Mouse (Mus musculus) C2C12 (cell line): ENCODE data around the gene Il1f9. TPM values are rescaled to one million over a fixed set of nuclear protein-coding genes. Genes with fewer than 3 reads are reported as not detected.
"Not testable (repeated sequence)": the region's sequence is repeated elsewhere in the genome, so short reads cannot be mapped to it uniquely, and the experiment has no call there.

Experiments used
- H3K27me3 ChIP-seq: one replicate; pipeline ENCODE4 v1.6.1; 2011; ENCODE audit not compliant: control insufficient read depth, insufficient read depth, insufficient read length
- H3K36me3 ChIP-seq: one replicate; pipeline ENCODE4 v1.6.1; 2011; ENCODE audit not compliant: control insufficient read depth, insufficient read depth
- H3K4me3 ChIP-seq: one replicate; pipeline ENCODE4 v1.5.1; 2011; ENCODE audit warnings: mild to moderate bottlenecking, control low read depth; ENCODE audit not compliant: poor library complexity, insufficient read depth, severe bottlenecking
- H3K79me2 ChIP-seq: one replicate; pipeline ENCODE4 v1.6.1; 2011; ENCODE audit not compliant: control insufficient read depth, insufficient read depth
- H3K79me3 ChIP-seq: one replicate; pipeline ENCODE4 v1.6.1; 2011; ENCODE audit warnings: low read depth, control low read depth
- H3ac ChIP-seq: one replicate; pipeline ENCODE3; 2011; ENCODE audit warnings: low read depth; ENCODE audit not compliant: control insufficient read depth, insufficient read length
- CEBPB ChIP-seq: IDR thresholded peaks from one replicate; pipeline ENCODE4 v1.6.1; 2011; ENCODE audit warnings: low read depth, mild to moderate bottlenecking, control low read depth, moderate library complexity
- CTCF ChIP-seq: IDR thresholded peaks from one replicate; pipeline ENCODE4 v1.5.1; 2011; ENCODE audit not compliant: control insufficient read depth, insufficient read depth, insufficient read length
- FOSL1 ChIP-seq: IDR thresholded peaks from one replicate; pipeline ENCODE4 v1.8.0; 2011; ENCODE audit warnings: mild to moderate bottlenecking, low read length; ENCODE audit not compliant: poor library complexity, insufficient read depth, severe bottlenecking
- MAX ChIP-seq: IDR thresholded peaks from one replicate; pipeline ENCODE4 v1.6.1; 2011; ENCODE audit warnings: mild to moderate bottlenecking, control low read depth
- MYOD1 ChIP-seq: IDR thresholded peaks from one replicate; pipeline ENCODE4 v1.6.1; 2011; ENCODE audit warnings: low read depth; ENCODE audit not compliant: control insufficient read depth, insufficient read length
- MYOG ChIP-seq: IDR thresholded peaks from one replicate; pipeline ENCODE4 v1.6.1; 2011; ENCODE audit not compliant: control insufficient read depth, insufficient read length; ENCODE audit errors: extremely low read depth
- USF1 ChIP-seq: IDR thresholded peaks from one replicate; pipeline ENCODE4 v1.6.1; 2011; ENCODE audit warnings: low read depth, mild to moderate bottlenecking, control low read depth, moderate library complexity
- long read RNA-seq, 2 experiments: library from polyadenylated mRNA; unstranded; transcript quantifications; one replicate each; pipeline ENCODE4 v2.0.0; 2019 to 2020
- polyA plus RNA-seq: library from polyadenylated mRNA; unstranded; fragments of >200 nt; fragmentation: generic; extraction: Trizol; gene quantifications from one replicate; pipeline ENCODE4 v1.2.1, GENCODE M21; 2012; ENCODE audit warnings: missing spikeins

Gene Il1f9
- polyA plus RNA-seq: not detected
- long read RNA-seq, experiment 1: 0 reads
- long read RNA-seq, experiment 2: 0 reads

GRCm38 (mm10) chr2:24186176-24186575 is at the start of gene Il1f9:
TSS of gene Il1f9 (plus strand) at chr2:24186476.
- no peaks in the 10 kb centered on the region for H3K79me3 ChIP-seq
- no peaks in the 10 kb centered on the region for H3K36me3 ChIP-seq
- no peaks in the 10 kb centered on the region for H3K27me3 ChIP-seq
- no peak within 1 kb of the TSS for H3K4me3 ChIP-seq
- no peak within 1 kb of the TSS for H3ac ChIP-seq
- TF ChIP-seq FOSL1 (no peak), MAX (no peak), USF1 (no peak), MYOG (no peak), MYOD1 (no peak), CTCF (no peak), CEBPB (no peak)
- H3K79me2 ChIP-seq: no peaks in the 10 kb centered on the region

GRCm38 (mm10) chr2:24152861-24153260 is 33.4 kb upstream of the Il1f9 start, which contains the start of gene Il1f8:
TSS of gene Il1f8 (plus strand) at chr2:24153161.
- TF ChIP-seq FOSL1 (no peak), USF1 (no peak), CEBPB (no peak), MYOG (no peak), MYOD1 (no peak)
- Histone ChIP-seq H3K4me3 (no peak within 1 kb of the TSS), H3K27me3 (no peaks in the 10 kb centered on the region), H3ac (no peak within 1 kb of the TSS), H3K79me3 (no peaks in the 10 kb centered on the region), H3K79me2 (no peaks in the 10 kb centered on the region), H3K36me3 (no peaks in the 10 kb centered on the region)

DNA sequence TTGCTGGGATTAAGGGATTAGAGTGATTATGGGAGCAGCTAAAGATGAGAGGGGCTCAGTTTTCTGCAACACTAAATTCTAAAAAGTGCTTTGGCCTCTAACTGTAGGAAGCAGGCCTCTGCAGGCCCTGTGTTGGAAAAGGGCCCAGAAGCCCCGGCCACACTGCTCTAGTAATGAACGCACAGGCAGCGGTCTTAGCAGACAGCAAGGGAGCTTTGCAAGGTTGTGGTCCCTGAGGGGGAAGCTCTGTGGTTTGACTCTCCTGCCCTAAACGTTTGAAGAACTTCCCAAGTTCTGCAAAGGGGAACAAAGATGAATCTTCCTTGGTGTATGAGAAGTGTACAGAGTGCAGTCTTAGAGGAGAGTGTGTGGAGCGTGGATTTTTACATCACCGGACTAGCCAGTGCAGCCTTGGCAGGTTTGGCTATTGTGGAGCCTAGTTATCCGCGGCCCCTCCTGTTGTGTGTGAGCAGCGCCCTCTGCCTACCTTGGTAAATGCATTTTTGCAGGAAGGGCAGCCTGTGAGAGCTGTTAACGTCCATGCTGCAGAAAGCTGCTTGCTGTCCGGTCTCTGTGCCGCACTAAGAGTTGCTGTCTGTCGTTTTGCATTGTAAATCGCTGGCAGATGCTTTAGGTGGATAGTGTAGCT is 4.5 kb upstream of the Il1f9 start:
- not testable (repeated sequence) for H3K27me3 ChIP-seq, H3K36me3 ChIP-seq, H3K4me3 ChIP-seq, H3K79me3 ChIP-seq, H3K79me2 ChIP-seq, H3ac ChIP-seq

DNA sequence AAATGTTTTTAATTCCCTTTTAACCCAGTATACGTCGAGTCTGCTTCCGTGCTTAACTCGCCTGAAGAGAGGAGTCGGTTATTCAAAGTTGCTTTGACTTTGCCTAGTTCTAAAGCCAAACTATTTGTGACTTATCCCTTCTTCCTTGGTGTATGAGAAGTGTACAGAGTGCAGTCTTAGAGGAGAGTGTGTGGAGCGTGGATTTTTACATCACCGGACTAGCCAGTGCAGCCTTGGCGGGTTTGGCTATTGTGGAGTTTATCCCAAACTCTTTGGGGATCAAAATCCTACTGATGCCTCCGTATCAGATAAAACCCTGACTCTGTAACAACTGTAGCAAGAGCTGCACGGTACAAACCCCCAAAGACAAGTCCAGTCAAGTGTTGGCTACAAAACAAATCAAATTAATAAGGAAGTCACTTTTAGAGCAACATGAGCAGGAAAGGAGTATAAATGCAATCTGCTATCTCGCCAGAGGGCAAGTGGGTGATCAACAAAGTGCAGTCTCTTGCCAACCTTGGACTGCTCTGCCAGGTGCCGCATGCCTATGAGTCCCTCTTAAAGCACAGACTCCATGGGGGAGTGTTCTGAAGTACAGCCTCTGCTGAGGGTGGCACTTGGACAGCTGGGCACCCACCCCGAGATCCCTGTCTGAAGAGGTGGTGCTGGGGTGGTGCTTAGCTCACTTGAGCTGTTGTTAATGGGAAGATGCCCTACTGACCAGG is 3.7 kb upstream of the Il1f9 start:
- H3K27me3 ChIP-seq, H3K36me3 ChIP-seq, H3K4me3 ChIP-seq, H3ac ChIP-seq, H3K79me2 ChIP-seq, H3K79me3 ChIP-seq: not testable (repeated sequence)

GRCm38 (mm10) chr2:24184092-24184491 is 2.2 kb upstream of the Il1f9 start:
- H3ac ChIP-seq, H3K4me3 ChIP-seq, H3K27me3 ChIP-seq, H3K36me3 ChIP-seq, H3K79me2 ChIP-seq, H3K79me3 ChIP-seq: not testable (repeated sequence)

DNA sequence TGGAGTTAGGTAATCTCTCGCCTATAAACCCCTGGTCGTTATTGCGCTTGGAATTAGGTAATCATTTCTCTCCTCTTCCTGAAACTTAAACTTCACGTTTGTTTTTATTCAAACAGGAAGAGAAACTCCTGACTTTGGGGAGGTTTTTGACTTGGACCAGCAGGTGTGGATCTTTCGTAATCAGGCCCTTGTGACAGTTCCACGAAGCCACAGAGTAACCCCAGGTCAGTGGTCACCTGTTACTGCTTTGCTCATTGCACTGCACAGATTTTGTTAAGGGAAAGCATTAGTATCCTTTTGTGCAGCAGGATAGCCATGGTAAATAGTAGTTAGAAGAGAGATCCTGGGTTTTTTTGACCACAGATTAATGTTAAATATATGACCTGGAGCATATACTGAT is 1.3 kb downstream of the Il1f9 start:
- H3K79me3 ChIP-seq: no peaks in the 10 kb centered on the region
- H3ac ChIP-seq: no peak overlapping the region
- no peaks in the 10 kb centered on the region for H3K79me2 ChIP-seq
- TF ChIP-seq USF1 (no peak), CEBPB (no peak), FOSL1 (no peak), MYOG (no peak), MAX (no peak), MYOD1 (no peak), CTCF (no peak)
- H3K4me3 ChIP-seq: no peak overlapping the region
- no peaks in the 10 kb centered on the region for H3K36me3 ChIP-seq
- no peaks in the 10 kb centered on the region for H3K27me3 ChIP-seq
